Mouse (Mus musculus) left cerebral cortex, postnatal 14 days (tissue): ENCODE data around the gene Prox1. TPM values are rescaled to one million over a fixed set of nuclear protein-coding genes. Genes with fewer than 3 reads are reported as not detected.

ENCODE experiments used
- DNase-seq, 2 experiments: peaks; one replicate each; pipeline ENCODE4 v3.0.0; 2021 to 2022; ENCODE audit warnings: low spot score in 2 of 2, mixed read lengths in 1 of 2
- intact Hi-C: fragments of 180-260 bp; cut with DNase I; formaldehyde crosslinking; loops from one replicate; pipeline ENCODE4 v1.15.1; 2025
- total RNA-seq, 2 experiments: library from RNA; stranded (reverse); gene quantifications; 2 replicates each; pipeline ENCODE4 v1.2.3; 2021

Prox1 gene
- total RNA-seq, 2 experiments from 2014 or later = 8.0 to 12.4 TPM

- no peak for DNase-seq
- intact Hi-C loops = no loop called here
Measured at GRCm38 (mm10) chr1:190152603-190153002, 17.9 kb downstream of the Prox1 start.

GRCm38 (mm10) chr1:190149233-190149741 lies 21.2 kb downstream of the Prox1 start:
- DNase-seq = no peak
- intact Hi-C loops = no loop called here

- intact Hi-C loops = no loop called here
- no peak for DNase-seq
Measured at GRCm38 (mm10) chr1:190148661-190149232, 21.8 kb downstream of the Prox1 start.

- no peak for DNase-seq
- intact Hi-C loops = no loop called here
Measured at GRCm38 (mm10) chr1:190147816-190148215, 22.7 kb downstream of the Prox1 start.

GRCm38 (mm10) chr1:190144416-190144815 lies 26.1 kb downstream of the Prox1 start:
- intact Hi-C loops = no loop called here
- DNase-seq = no peak

- DNase-seq = no peak
- intact Hi-C loops = no loop called here
Measured at GRCm38 (mm10) chr1:190143593-190143992, 26.9 kb downstream of the Prox1 start.

- intact Hi-C loops = no loop called here
- DNase-seq = no peak
Measured at GRCm38 (mm10) chr1:190142584-190142983, 27.9 kb downstream of the Prox1 start.

GRCm38 (mm10) chr1:190140519-190140918 lies 30.0 kb downstream of the Prox1 start:
- intact Hi-C loops = no loop called here

GRCm38 (mm10) chr1:190139711-190140405 lies 30.7 kb downstream of the Prox1 start:
- intact Hi-C loops = no loop called here
- DNase-seq = no peak

More at GRCm38 (mm10) chr1:190140519-190140918, 30.0 kb downstream of the Prox1 start:
- no peak for DNase-seq

- peak; percentile 8 to 13 for DNase-seq
- intact Hi-C loops = no loop called here
Measured at GRCm38 (mm10) chr1:190137943-190138342, 32.6 kb downstream of the Prox1 start.

- no peak for DNase-seq
- intact Hi-C loops = no loop called here
Measured at GRCm38 (mm10) chr1:190132897-190133296, 37.6 kb downstream of the Prox1 start.

- no peak for DNase-seq
- intact Hi-C loops = no loop called here
Measured at GRCm38 (mm10) chr1:190130888-190131287, 39.6 kb downstream of the Prox1 start.

GRCm38 (mm10) chr1:190129553-190129952 lies 41.0 kb downstream of the Prox1 start:
- DNase-seq = no peak
- intact Hi-C loops = no loop called here

- intact Hi-C loops = no loop called here
- DNase-seq = no peak
Measured at GRCm38 (mm10) chr1:190128674-190129322, 41.7 kb downstream of the Prox1 start.

- intact Hi-C loops = no loop called here
- no peak for DNase-seq
Measured at GRCm38 (mm10) chr1:190127878-190128277, 42.6 kb downstream of the Prox1 start.

- intact Hi-C loops = no loop called here
- no peak for DNase-seq
Measured at GRCm38 (mm10) chr1:190127163-190127795, 43.2 kb downstream of the Prox1 start.

- intact Hi-C loops = no loop called here
- no peak for DNase-seq
Measured at GRCm38 (mm10) chr1:190124961-190125739, 45.4 kb downstream of the Prox1 start.

- intact Hi-C loops = no loop called here
- DNase-seq = no peak
Measured at GRCm38 (mm10) chr1:190123404-190123803, 47.1 kb downstream of the Prox1 start.

- no peak for DNase-seq
- intact Hi-C loops = loop anchor here (5.0 kb wide), 1 partner anchor 64 kb away; no protein-coding TSS in a partner anchor
Measured at GRCm38 (mm10) chr1:190115985-190116384, 54.5 kb downstream of the Prox1 start.
